Mouse (Mus musculus): ENCODE results near the gene Chmp5.
"Not testable (repeated sequence)": the region's sequence is repeated elsewhere in the genome, so short reads cannot be mapped to it uniquely, and the experiment has no call there.

Gene Chmp5

GRCm38 (mm10) chr4:40948160-40948708, at the start of gene Chmp5, which contains the start of gene Bag1:
TSS of gene Chmp5 (plus strand) at chr4:40948407.
TSS of gene Bag1 (minus strand) at chr4:40948294.
- peak; percentile 97 to 98 for DNase-seq

GRCm38 (mm10) chr4:40898476-40899044, 49.6 kb upstream of the Chmp5 start:
- DNase-seq: no peak

- DNase-seq: no peak
Measured at GRCm38 (mm10) chr4:40899264-40899663, 48.9 kb upstream of the Chmp5 start.

DNA sequence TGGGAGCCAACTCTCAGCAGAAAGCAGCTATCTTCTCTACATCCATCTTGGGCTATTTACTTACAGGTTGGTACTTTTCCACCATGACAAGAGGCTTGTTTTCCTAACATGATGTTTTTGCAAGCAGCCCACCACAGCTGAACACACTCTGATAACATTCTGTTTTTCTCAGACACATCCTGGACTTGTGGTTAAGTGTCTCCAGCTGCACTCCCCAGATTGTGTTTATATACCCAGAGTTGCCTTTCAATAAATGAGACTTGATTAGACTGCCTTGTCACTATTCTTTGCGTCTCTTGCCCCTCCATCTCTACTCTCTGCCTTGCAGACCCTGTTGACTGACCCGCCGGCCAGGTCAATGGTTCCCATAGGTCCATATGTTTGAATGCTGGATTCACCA, 48.1 kb upstream of the Chmp5 start:
- DNase-seq: no peak

- DNase-seq: no peak
Measured at GRCm38 (mm10) chr4:40900612-40901011, 47.6 kb upstream of the Chmp5 start.

DNA sequence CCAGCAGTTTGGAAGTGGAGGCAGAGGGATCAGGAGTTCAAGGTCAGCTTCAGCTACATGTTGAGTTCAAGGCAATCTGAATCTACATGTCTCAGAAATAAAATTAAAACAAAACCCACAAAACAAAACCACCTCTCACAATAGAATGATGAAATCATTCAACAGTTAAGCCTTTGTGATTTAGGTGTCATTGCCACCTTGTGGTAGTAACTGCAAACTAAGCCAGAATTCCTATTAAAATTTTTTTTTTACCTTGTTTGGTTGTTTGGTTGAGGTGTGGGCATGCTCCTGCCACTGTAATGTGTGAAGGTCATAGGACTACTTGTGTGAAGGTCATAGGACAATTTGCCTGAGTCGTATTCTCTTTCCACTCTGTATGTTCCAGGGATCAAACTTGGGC, 41.9 kb upstream of the Chmp5 start:
- DNase-seq: no peak

GRCm38 (mm10) chr4:40908261-40908969, 39.8 kb upstream of the Chmp5 start:
- no peak for DNase-seq

DNA sequence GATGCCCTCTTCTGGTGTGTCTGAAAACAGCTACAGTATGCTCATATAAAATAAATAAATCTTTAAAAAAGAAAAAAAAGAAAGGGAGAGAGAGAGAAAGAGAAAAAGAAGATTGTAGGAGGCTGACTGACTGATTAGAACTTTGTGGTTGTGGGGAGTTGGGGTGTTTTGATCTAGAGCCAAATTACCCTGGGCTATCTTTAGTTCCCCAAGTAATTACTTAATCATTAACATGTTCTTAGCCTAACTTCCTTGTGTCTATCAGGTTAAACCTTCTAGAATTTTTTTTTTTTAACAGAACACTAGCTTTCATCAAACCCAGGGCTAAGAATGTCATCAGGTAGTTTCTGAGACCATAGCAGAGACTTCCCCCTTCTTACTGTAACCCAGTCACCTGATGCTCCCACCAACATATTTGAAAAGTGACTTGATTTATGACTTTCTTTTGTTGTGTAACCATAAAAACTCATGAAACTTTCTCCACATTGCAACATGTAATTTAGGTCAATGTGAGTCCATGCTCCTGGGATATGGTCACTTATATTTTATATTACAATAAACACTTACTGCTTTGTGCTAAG, 33.8 kb upstream of the Chmp5 start:
- no peak for DNase-seq

GRCm38 (mm10) chr4:40915947-40916346, 32.3 kb upstream of the Chmp5 start:
- no peak for DNase-seq

DNA sequence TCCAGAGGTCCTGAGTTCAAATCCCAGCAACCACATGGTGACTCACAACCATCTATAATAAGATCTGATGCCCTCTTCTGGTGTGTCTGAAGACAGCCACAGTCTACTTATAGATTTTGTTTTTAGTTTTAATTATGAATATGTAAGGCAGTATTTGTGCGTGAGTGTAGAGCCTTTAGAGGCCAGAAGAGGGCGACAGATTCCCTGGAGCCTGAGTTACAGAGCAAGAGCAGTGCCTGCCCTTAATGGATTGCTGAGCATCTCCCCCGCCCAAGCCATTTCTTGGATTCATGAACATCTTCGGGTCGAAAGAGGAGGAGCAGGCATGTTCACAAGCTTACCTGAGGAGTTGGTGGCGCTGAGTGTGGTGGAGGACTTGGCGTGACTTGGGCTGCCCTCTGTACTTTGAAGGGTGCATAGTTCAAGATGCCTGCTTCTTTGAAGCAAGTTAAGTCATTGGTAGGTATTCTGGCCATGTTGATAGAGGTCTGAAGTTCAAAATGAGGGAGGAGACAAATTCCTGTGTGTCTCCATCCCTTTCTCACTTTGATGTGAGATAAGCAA, 31.5 kb upstream of the Chmp5 start:
- DNase-seq: no peak

DNA sequence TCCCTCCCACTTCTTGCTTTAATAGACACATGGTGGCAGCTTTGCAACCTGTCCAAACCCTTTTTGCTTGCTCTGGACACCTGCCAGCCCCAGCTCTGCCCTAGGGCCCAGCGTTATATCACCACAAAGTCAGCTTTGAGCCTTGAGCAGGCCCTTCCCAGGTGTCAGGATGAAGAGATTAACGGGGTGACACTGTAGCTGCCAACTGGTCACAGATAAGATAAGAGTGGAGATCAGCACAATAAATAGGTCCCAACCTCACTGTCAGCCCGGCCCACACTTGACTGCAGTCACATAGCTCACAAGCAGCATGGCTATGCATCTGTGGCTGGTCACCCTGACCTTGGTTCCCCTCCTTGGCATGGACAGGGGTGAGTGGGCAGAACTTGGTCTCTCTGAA, 28.4 kb upstream of the Chmp5 start, which contains the start of gene Spink4:
TSS of gene Spink4 (plus strand) at position 268 of the 400 bp plus-strand sequence.
- no peak for DNase-seq

GRCm38 (mm10) chr4:40920576-40920975, 27.6 kb upstream of the Chmp5 start:
- no peak for DNase-seq

- no peak for DNase-seq
Measured at GRCm38 (mm10) chr4:40921288-40921687, 26.9 kb upstream of the Chmp5 start.

GRCm38 (mm10) chr4:40923087-40923651, 25.0 kb upstream of the Chmp5 start:
- DNase-seq: no peak

GRCm38 (mm10) chr4:40925568-40925967, 22.6 kb upstream of the Chmp5 start:
- no peak for DNase-seq

DNA sequence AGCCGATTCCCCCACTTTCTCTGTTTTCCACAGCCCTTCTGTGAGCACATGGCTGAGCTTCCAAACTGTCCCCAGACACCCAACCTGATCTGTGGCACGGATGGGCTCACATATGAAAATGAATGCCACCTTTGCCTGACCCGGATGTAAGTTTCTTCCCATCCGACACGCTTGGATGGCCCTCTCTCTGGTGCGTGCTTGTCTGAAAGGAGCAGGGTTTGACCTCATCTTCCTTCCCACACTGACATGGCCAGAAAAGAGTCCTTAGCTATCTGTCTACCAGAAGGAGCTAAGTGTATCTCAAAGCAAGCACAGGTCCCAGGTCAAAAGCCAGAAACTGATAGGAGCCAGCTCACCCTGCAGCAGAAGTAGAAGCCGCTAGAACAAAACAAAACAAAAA, 19.2 kb upstream of the Chmp5 start:
- DNase-seq: no peak

DNA sequence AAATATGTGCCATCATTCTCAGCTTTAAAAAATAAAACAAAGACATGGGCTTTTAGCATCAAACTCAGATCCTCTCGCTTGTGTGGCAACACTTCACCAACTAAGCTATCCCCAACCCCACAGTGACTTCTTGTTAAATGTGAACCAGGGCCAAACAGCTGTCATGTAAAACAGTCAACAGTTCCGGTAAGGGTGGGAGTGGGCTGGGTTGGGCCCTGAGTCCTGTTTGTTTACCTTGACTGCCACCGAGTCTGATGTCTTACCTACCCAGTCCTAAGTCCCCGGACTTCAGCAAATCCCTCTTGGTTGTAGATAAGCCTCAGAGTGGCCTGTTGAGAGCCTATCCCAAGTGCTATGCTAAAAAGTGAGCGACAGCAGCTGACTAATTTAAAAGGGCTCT, 14.5 kb upstream of the Chmp5 start:
- no peak for DNase-seq

GRCm38 (mm10) chr4:40934369-40934768, 13.8 kb upstream of the Chmp5 start:
- DNase-seq: not testable (repeated sequence)

DNA sequence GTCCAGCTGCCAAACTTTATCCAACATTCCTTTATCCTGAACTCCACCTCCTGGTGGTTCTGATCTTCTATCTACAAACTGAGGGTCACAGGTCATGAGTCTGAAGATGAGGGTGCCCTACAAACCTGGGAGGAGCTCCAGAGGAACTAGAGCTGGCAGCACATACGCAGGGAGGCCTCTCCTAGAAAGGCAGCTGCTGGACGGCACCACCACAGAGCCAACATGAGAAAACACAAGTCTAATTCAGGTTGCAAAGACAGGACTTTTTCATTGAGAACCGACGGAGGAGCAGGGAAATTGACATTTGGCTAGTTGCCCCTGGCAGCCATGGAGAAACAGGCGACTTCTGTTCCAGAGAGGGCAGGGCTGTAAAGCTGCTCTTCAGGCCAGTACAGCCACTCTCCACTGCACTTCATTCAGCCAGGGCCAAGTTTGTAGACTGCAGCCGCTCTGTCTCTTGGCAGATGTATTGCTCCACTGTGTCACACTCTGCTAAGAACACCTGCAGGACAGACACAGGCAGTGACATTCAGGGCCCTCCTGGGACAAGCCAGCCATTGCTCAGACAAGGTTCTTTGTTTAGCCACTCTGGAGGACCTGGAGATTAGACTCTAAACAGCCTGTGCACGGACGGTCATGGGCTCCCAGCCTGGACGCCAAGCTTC, 11.9 kb upstream of the Chmp5 start:
- no peak for DNase-seq

DNA sequence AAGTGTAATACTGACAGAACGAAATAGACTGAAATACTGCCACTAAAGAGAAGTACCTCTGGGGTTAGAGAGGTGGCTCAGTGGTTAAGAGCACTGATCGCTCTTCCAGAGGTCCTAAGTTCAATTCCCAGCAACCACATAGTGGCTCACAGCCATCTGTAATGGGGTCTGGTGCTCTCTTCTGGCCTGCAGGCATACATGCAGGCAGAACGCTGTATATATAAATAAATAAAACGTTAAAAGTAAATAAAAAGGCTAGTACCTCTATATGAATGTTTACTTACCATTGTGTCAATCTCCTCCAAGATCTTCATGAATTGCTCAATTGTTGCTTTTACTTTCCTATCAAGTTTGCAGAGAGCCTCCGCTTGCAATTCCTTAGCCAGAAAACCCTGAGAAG, 9.4 kb upstream of the Chmp5 start:
- DNase-seq: no peak

- no peak for DNase-seq
Measured at GRCm38 (mm10) chr4:40943651-40944050, 4.6 kb upstream of the Chmp5 start.

DNA sequence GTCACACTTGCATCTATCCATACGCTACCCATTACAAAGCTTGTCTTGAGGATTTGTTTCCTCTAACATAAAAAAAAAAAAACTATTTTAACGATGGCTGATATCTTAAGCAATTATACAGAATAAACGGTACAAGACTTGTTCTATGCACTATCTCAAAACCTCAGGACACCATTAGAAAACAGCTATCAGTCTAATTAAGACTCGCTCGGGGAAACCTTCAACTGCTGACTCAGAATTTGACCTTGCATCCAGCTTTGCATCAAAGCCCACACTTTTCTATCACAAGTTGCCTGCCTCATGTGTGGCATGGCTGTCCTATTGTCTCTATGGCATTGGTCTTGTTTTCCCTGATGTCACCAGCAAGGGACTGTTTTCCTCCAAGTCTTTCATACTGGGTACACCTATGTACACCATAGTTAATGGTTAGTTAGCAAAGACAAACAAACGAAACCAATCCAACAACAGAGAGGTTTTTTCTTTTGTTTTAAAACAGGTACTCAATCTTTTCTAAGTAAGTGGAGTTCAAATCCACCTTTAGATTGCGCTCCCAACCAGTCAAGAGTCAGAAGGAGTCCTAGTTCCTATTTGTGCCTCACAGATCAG, 1.6 kb upstream of the Chmp5 start:
- DNase-seq: no peak
